Mouse (Mus musculus) gastrocnemius, adult 18-20 months (tissue): ENCODE measurements at regions not wholly inside any gene's neighbourhood (a gene's known extent, or its start where the extent isn't known, plus 50 kb on each side); places are given as distances from the start of the nearest gene placed in this dataset.
A peak's percentile ranks its signal among the peaks of the same experiment; 100 is the strongest.
"Not testable (repeated sequence)": the region's sequence is repeated elsewhere in the genome, so short reads cannot be mapped to it uniquely, and the experiment has no call there.

Source experiments
- DNase-seq: peaks from one replicate; pipeline ENCODE4 v3.0.0; 2021; ENCODE audit warnings: low spot score

- peak; percentile 55 for DNase-seq
Observed at GRCm38 (mm10) chr8:24386462-24386861, 339.2 kb downstream of the Adam3 start.

- no peak for DNase-seq
Observed at GRCm38 (mm10) chr8:24383963-24384435, 341.7 kb downstream of the Adam3 start.

- DNase-seq = no peak
Observed at GRCm38 (mm10) chr8:24383130-24383962, 342.3 kb downstream of the Adam3 start.

GRCm38 (mm10) chr8:24381666-24382253 lies 343.9 kb downstream of the Adam3 start:
- DNase-seq = no peak

- DNase-seq = no peak
Observed at GRCm38 (mm10) chr8:24378070-24378469, 347.6 kb downstream of the Adam3 start.

GRCm38 (mm10) chr8:24376846-24377245 lies 348.8 kb downstream of the Adam3 start:
- DNase-seq = not testable (repeated sequence)

- no peak for DNase-seq
Observed at GRCm38 (mm10) chr8:24374503-24374902, 351.1 kb downstream of the Adam3 start.

GRCm38 (mm10) chr8:24372068-24372467 lies 353.6 kb downstream of the Adam3 start:
- DNase-seq = no peak

- DNase-seq = no peak
Observed at GRCm38 (mm10) chr8:24366000-24366399, 359.7 kb downstream of the Adam3 start.

GRCm38 (mm10) chr8:24364685-24365084 lies 361.0 kb downstream of the Adam3 start:
- DNase-seq = no peak

GRCm38 (mm10) chr8:24359022-24359600 lies 366.5 kb downstream of the Adam3 start:
- DNase-seq = no peak

- DNase-seq = no peak
Observed at GRCm38 (mm10) chr8:24355146-24355545, 370.5 kb downstream of the Adam3 start.

- DNase-seq = no peak
Observed at GRCm38 (mm10) chr8:24353842-24354241, 371.8 kb downstream of the Adam3 start.

GRCm38 (mm10) chr8:24352322-24352721 lies 373.3 kb downstream of the Adam3 start:
- DNase-seq = no peak

- DNase-seq = no peak
Observed at GRCm38 (mm10) chr8:24351760-24352159, 373.9 kb downstream of the Adam3 start.

- no peak for DNase-seq
Observed at GRCm38 (mm10) chr8:24346390-24347113, 379.1 kb downstream of the Adam3 start.

GRCm38 (mm10) chr8:24338694-24339093 lies 387.0 kb downstream of the Adam3 start:
- no peak for DNase-seq

- DNase-seq = no peak
Observed at GRCm38 (mm10) chr8:24337635-24338034, 388.0 kb downstream of the Adam3 start.

- DNase-seq = no peak
Observed at GRCm38 (mm10) chr8:24335709-24336108, 389.9 kb downstream of the Adam3 start.

- no peak for DNase-seq
Observed at GRCm38 (mm10) chr8:24333705-24334104, 391.9 kb downstream of the Adam3 start.

- no peak for DNase-seq
Observed at GRCm38 (mm10) chr8:24310893-24311292, 414.8 kb downstream of the Adam3 start.

GRCm38 (mm10) chr8:24294565-24294964 lies 431.1 kb downstream of the Adam3 start:
- no peak for DNase-seq
